Mouse (Mus musculus) hindbrain, postnatal 0 days (tissue): ENCODE data around the gene Zfp219. TPM values are rescaled to one million over a fixed set of nuclear protein-coding genes. Genes with fewer than 3 reads are reported as not detected.
A peak's percentile ranks its signal among the peaks of the same experiment; 100 is the strongest.

ENCODE experiments used
- ATAC-seq: fragments of 200-750 bp; cut with Nextera tagmentation; 2 replicates; pipeline ENCODE4 v1.8.0; 2017; ENCODE audit warnings: mild to moderate bottlenecking, moderate TSS enrichment, moderate library complexity
- DNase-seq: peaks from one replicate; pipeline ENCODE4 v3.0.0-alpha.2; 2015; ENCODE audit warnings: low spot score
- H3K27ac ChIP-seq: fragments of 300-500 bp; sonication (generic); 2 replicates; pipeline ENCODE4 v1.5.1; 2014; ENCODE audit warnings: mild to moderate bottlenecking
- H3K27me3 ChIP-seq: fragments of 300-500 bp; sonication (generic); 2 replicates; pipeline ENCODE4 v1.6.1; 2014; ENCODE audit warnings: low read length, mixed read lengths; ENCODE audit not compliant: insufficient read depth
- H3K36me3 ChIP-seq: fragments of 300-500 bp; sonication (generic); 2 replicates; pipeline ENCODE4 v1.6.1; 2014; ENCODE audit warnings: low read length, mixed read lengths; ENCODE audit not compliant: insufficient read depth
- H3K4me1 ChIP-seq: fragments of 300-500 bp; sonication (generic); 2 replicates; pipeline ENCODE4 v1.6.1; 2014; ENCODE audit warnings: antibody characterized with exemption, low read length, mixed read lengths; ENCODE audit not compliant: insufficient read depth
- H3K4me2 ChIP-seq: fragments of 300-500 bp; sonication (generic); 2 replicates; pipeline ENCODE4 v1.6.1; 2014; ENCODE audit warnings: low read depth, mild to moderate bottlenecking, low read length, moderate library complexity, mixed read lengths
- H3K4me3 ChIP-seq: fragments of 300-500 bp; sonication (generic); 2 replicates; pipeline ENCODE4 v1.5.1; 2014; ENCODE audit warnings: low read length
- H3K9ac ChIP-seq: fragments of 300-500 bp; sonication (generic); replicated peaks from 2 replicates; pipeline ENCODE4 v1.6.1; 2014; ENCODE audit warnings: mild to moderate bottlenecking, low read length, moderate library complexity, mixed read lengths
- H3K9me3 ChIP-seq: fragments of 300-500 bp; sonication (generic); 2 replicates; pipeline ENCODE4 v1.6.1; 2016; ENCODE audit warnings: low read length, mixed read lengths
- CTCF ChIP-seq: IDR thresholded peaks from 2 replicates; pipeline ENCODE4 v1.5.1; 2016; ENCODE audit warnings: antibody characterized with exemption, control low read depth, low read depth
- WGBS: fragments of 180-500 bp; shearing (Covaris S2); extraction: QIAGEN DNeasy Blood & Tissue Kit; methylation state at CpG from one replicate; pipeline ENCODE4 v1.1.7; 2014; 5-methylcytosine and 5-hydroxymethylcytosine counted together
- polyA plus RNA-seq: library from polyadenylated mRNA; unstranded; fragments of >200 nt; fragmentation: Nextera tagmentation; extraction: Ambion mirVana; gene quantifications from 2 replicates; pipeline ENCODE4 v1.2.1, GENCODE M21; 2015
- total RNA-seq: library from RNA; depleted of rRNA; stranded (reverse); fragments of >200 nt; gene quantifications from 2 replicates; pipeline ENCODE4 v1.2.3, GENCODE M21; 2014

Zfp219 gene
- total and polyA plus RNA-seq, 2 experiments from 2014 or later, result 25.8 to 91.7 TPM

GRCm38 (mm10) chr14:52003981-52004495 is 16.5 kb downstream of the Zfp219 start:
- 3% methylated on average over 16 of the region's 16 CpGs for WGBS
- peak overlapping the region; percentile 38 for H3K4me2 ChIP-seq
- peaks cover 51% of the 10 kb centered on the region for H3K36me3 ChIP-seq

GRCm38 (mm10) chr14:51997483-51997882 is 23.1 kb downstream of the Zfp219 start:
- H3K4me3 ChIP-seq, result no peak overlapping the region
- no peaks in the 10 kb centered on the region for H3K9me3 ChIP-seq
- no peak for TF ChIP-seq CTCF
- WGBS, result 93% methylated on average over 14 of the region's 14 CpGs
- no peak overlapping the region for H3K9ac ChIP-seq
- H3K4me1 ChIP-seq, result no peaks in the 10 kb centered on the region
- DNase-seq (no peak), ATAC-seq (no peak)
- peak overlapping the region; percentile 41; the same call in 1 of the 2 replicates for H3K27ac ChIP-seq
- H3K27me3 ChIP-seq, result no peaks in the 10 kb centered on the region
- no peak overlapping the region for H3K4me2 ChIP-seq
- H3K36me3 ChIP-seq, result peaks cover 49% of the 10 kb centered on the region

More at GRCm38 (mm10) chr14:52003981-52004495, 16.5 kb downstream of the Zfp219 start:
- Histone ChIP-seq H3K9me3 (no peaks in the 10 kb centered on the region), H3K27ac (peak overlapping the region; percentile 81), H3K4me3 (no peak overlapping the region), H3K27me3 (no peaks in the 10 kb centered on the region), H3K4me1 (peaks cover 11% of the 10 kb centered on the region), H3K9ac (0 out of 2 replicates have a peak overlapping the region, but pooled peaks have one; percentile 4)
- TF ChIP-seq CTCF, result no peak
- peak; percentile 88 for ATAC-seq
- peak; percentile 95 for DNase-seq

GRCm38 (mm10) chr14:51996866-51997265 is 23.7 kb downstream of the Zfp219 start:
- no peaks in the 10 kb centered on the region for H3K4me1 ChIP-seq
- no peaks in the 10 kb centered on the region for H3K27me3 ChIP-seq
- TF ChIP-seq CTCF, result no peak
- no peaks in the 10 kb centered on the region for H3K9me3 ChIP-seq
- DNase-seq, result peak; percentile 70
- H3K27ac ChIP-seq, result peak overlapping the region; percentile 41; the same call in 1 of the 2 replicates
- no peak overlapping the region for H3K4me2 ChIP-seq
- no peak overlapping the region for H3K4me3 ChIP-seq
- H3K9ac ChIP-seq, result no peak overlapping the region
- ATAC-seq, result peak; percentile 64
- H3K36me3 ChIP-seq, result peaks cover 47% of the 10 kb centered on the region
- 34% methylated on average over 17 of the region's 17 CpGs for WGBS

GRCm38 (mm10) chr14:51996231-51996841 is 24.2 kb downstream of the Zfp219 start:
- Histone ChIP-seq H3K9ac (no peak overlapping the region), H3K4me3 (no peak overlapping the region), H3K27me3 (no peaks in the 10 kb centered on the region), H3K4me2 (no peak overlapping the region), H3K36me3 (peaks cover 52% of the 10 kb centered on the region), H3K27ac (peak overlapping the region; percentile 41; the same call in 1 of the 2 replicates), H3K4me1 (no peaks in the 10 kb centered on the region), H3K9me3 (no peaks in the 10 kb centered on the region)
- TF ChIP-seq CTCF, result peak; percentile 47
- 84% methylated on average over 13 of the region's 13 CpGs for WGBS
- ATAC-seq (0 out of 2 replicates have a peak, but pooled peaks have one; percentile 3), DNase-seq (peak; percentile 39)

GRCm38 (mm10) chr14:51995219-51995871 is 25.2 kb downstream of the Zfp219 start:
- Histone ChIP-seq H3K27ac (no peak overlapping the region), H3K9ac (no peak overlapping the region), H3K4me3 (no peak overlapping the region), H3K27me3 (no peaks in the 10 kb centered on the region), H3K9me3 (no peaks in the 10 kb centered on the region), H3K4me1 (no peaks in the 10 kb centered on the region), H3K36me3 (peaks cover 55% of the 10 kb centered on the region), H3K4me2 (no peak overlapping the region)
- WGBS, result 79% methylated on average over 12 of the region's 12 CpGs
- no peak for TF ChIP-seq CTCF
- no peak for ATAC-seq
- no peak for DNase-seq

- H3K36me3 ChIP-seq, result peaks cover 57% of the 10 kb centered on the region
- H3K9ac ChIP-seq, result no peak overlapping the region
- no peak overlapping the region for H3K4me2 ChIP-seq
- no peaks in the 10 kb centered on the region for H3K27me3 ChIP-seq
- H3K4me1 ChIP-seq, result no peaks in the 10 kb centered on the region
- DNase-seq (no peak), ATAC-seq (no peak)
- no peak for TF ChIP-seq CTCF
- WGBS, result 86% methylated on average over 4 of the region's 4 CpGs
- H3K9me3 ChIP-seq, result no peaks in the 10 kb centered on the region
- H3K27ac ChIP-seq, result no peak overlapping the region
- H3K4me3 ChIP-seq, result no peak overlapping the region
Observed at GRCm38 (mm10) chr14:51994453-51994852, 26.1 kb downstream of the Zfp219 start.
